Mouse (Mus musculus) fat pad, adult 2 months (tissue): ENCODE results near the gene Muc2.

Source experiments
- DNase-seq: peaks from one replicate; pipeline ENCODE4 v3.0.0-alpha.2; 2011; ENCODE audit warnings: low read depth, low spot score; ENCODE audit errors: extremely low read depth

Muc2 gene

DNA sequence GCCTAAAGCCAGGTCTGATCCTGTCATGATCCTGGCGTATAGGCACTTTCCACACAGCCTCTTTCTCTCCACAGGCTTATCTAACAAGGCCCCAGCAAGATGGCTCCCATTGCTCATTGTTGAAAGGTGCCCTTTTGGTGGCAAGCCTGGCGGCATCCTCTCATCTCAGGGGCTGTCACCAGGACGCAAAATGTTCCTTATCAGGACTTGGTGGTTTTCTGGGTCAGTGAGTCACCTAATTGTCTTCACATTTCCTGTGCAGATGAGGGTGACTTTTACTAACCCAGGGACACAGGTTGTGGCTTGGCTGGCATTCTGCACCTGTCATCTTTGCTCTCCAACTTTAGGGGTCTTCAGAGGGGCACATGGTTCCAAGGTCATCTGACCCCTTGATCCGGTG lies 68.2 kb downstream of the Muc2 start:
- DNase-seq, result no peak

DNA sequence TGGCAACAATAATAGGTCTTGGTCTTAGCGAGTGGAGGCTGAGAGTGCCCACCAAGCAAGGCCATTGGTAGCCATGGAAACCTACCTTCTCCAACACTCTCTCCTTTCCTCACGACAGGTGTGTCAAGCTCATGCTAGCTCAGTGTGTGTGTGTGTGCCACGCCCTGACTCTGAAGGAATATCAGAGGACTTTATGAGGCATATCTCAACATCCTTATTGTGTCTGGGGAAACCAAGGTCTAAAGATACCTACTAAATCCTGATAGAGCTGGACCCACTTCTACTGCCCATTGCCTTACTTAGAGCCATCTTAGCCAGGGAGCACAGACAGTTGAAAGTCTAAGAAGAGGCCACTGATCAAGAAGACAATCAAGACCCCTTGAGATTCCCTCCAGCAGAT lies 80.4 kb downstream of the Muc2 start:
- no peak for DNase-seq

DNA sequence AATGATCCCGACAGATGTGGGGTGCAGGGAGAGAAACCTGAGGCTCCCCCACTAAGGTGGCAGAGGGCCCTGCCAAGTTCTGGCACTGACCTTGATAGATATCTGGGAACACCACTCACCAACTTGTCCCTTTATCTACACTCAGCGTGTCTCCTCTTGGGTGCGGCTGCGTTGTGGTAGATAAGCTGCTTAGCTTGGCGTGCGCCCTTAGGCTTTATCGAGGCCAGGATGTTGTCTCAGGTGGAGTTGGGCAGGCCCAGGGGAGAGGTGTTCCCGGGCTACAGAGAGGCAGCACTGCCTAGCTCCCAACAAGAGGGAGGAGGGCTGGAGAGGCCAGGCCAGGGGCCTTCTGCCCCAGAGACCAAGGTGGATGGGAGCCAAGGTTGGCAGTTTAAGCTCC lies 80.8 kb downstream of the Muc2 start:
- DNase-seq, result no peak

DNA sequence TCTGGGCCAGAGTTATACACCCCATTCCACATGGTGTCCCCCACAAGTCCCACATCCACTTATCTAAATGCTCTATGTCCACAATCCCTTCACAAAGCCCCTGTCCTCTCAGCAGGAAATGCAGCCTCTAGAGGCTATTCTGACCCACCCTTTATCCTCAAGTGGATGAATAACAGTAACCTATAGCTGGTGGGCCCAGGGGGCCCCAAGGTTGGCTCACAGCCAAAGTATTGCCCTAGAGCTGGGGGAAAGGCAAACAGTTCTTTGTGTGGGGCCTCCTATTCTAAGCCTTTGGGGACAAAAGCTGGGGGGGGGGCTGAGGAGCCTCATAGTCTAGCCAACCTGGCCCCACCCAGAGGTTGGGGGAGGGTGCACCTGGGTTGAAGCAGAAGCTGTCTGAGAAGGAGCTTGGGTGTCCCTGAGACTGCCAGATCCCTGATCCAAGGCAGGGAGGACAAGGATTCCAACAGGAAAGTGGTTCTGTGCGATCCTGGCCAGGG lies 82.0 kb downstream of the Muc2 start:
- DNase-seq, result no peak

DNA sequence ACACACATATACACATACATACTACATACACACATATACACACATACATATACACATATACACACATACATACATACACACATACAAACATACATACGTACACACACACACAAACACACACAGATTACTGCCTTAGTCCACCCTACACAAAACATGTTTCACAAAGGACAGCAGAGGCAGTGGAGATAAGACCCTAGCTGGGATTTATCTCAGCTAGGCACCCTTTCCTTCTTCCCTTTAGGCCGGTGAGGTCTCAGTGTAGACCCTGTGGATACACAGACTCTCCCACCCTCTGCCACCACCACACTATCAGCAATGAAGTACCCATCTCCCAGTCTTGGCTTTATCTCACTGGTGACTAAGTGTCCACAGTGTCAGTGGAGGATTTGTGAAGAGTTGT lies 84.7 kb downstream of the Muc2 start:
- DNase-seq, result no peak

DNA sequence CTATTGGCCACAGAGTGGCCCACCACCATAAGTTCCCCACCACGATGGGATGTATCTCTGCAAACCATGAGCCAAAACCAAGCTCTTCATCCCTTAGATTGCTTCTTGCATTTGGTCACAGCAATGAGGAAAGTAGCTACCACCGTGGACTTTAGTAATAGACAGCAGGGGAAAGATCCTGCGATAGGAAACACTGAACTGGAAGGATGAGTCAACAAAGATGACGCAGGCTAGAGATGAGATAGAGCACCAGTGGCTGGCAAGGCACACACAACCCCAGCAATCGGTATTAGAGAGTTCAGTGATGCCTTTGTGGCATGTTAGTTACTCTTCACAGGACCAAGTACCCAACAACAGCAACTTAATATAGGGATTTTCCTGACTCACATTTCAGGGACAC lies 86.1 kb downstream of the Muc2 start:
- no peak for DNase-seq

DNA sequence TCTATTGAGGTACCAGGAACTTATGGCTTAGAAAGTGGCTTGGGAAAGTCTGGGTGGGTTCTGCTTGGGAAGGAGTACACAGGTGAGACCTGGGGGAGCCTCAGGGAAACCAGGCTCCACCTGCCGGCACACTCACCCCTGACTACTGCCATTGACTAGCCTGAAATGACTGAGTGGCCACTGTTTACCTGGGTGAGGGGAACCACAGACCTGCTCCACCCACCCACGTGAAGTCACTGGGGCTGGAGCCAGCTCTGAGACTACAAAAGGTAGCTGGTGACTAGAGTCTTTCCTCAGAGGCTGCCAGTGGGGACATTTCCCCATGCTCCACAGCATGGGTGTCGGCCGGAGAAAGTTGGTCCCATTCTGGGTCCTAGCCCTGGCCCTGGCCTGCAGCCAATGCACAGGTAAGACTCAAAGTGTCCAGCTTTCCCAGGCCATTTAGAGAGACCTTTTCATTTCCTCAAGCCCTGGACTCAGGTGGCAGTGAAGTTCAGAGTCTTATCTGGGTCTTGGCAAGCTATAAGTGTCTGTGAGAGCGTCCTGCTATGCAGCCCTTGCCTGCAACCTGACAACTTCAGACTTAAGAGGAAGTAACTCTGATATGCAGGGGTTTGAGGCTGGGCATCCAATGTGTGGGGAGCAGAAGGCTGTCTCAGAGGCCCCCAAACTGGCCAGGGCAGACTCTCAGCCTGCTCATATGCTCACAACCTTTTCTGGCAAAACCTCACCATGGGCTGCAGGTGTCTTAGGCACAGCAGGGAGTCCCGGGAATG lies 98.7 kb downstream of the Muc2 start, which contains the start of gene Muc5ac:
Muc5ac (plus strand) TSS at position 296 of the 776 bp plus-strand sequence.
- no peak for DNase-seq

DNA sequence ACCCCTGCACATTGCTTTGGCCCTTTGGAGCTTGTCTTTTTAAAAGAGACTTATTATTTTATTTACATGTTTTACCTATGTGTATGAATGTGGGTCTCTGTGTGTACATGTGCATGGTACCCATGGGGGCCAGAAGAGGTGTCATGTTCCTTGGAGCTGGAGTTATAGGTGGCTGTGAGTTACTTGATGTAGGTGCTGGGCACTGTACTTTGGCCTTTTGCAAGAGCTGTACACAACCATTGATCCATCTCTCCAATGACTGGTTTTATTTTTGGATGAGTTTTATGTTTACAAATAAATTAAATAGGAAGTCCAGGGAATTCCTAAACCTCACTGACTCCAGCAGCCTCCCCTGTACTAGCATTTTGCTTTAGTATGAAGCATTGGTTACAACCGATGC lies 104.1 kb downstream of the Muc2 start:
- no peak for DNase-seq

DNA sequence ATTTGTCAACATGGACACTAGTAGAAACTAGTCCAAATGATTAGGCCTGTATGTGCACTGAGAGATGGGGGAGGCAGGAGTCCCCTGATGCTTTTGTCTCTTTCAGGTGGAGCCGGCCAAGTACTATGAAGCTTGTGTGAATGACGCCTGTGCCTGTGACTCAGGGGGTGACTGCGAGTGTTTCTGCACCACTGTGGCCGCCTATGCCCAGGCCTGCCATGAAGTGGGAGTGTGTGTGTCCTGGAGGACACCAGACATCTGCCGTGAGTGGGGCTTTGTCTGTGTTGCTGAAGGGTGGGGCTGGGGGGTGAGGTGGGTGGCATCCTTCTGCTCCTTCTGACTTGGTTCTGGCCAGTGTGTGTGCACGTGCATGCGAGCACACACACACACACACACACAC lies 113.1 kb downstream of the Muc2 start:
- no peak for DNase-seq
